Mouse (Mus musculus): Measurements from ENCODE around the gene Ehbp1.

GRCm38 (mm10) chr11:22267014-22267413 lies 75.1 kb downstream of the Ehbp1 start:
- TF ChIP-seq CTCF (IDR thresholded peaks at IDR 0.05; ENCODE audit: insufficient read depth, low read depth, low read length) (no peak), POLR2A (IDR thresholded peaks at IDR 0.05; ENCODE audit: insufficient read depth, low read depth, low read length) (no peak)

Data from olfactory bulb, adult 2 months (tissue).